ENCODE assay signal across 8 mouse cellular contexts in genomic region chr9:106475663-106476001, GRCm38 (mm10). TPM values are rescaled to one million over a fixed set of nuclear protein-coding genes. Genes with fewer than 3 reads are reported as not detected.
DNase-seq lines count a peak whose midpoint lies in the region; ATAC-seq lines count a peak whose summit lies in the region.

Gene Rrp9, plus strand, starts transcription at chr9:106475963.

- intact Hi-C loops in left cerebral cortex, postnatal 4 days (cut with DNase I), result no loop called here

- WGBS in forebrain, embryonic 15.5 days, result 88% methylated on average over 10 of the region's 10 CpGs
- WGBS in hindbrain, embryonic 10.5 days, result 90% methylated on average over 10 of the region's 10 CpGs

- no peaks in the 10 kb centered on the region for H3K36me3 ChIP-seq in forebrain, embryonic 15.5 days
- peaks cover 16% of the 10 kb centered on the region for H3K36me3 ChIP-seq in hindbrain, embryonic 10.5 days

- ATAC-seq in forebrain, embryonic 15.5 days (replicated peaks), result no peak
- ATAC-seq in monocyte, adult 5-6 weeks (replicated peaks; ENCODE audit: insufficient number of reproducible peaks, low FRiP score, low TSS enrichment, poor library complexity, severe bottlenecking), result no peak

- peaks cover 32% of the 10 kb centered on the region for H3K4me1 ChIP-seq in forebrain, embryonic 15.5 days
- peaks cover 80% of the 10 kb centered on the region for H3K4me1 ChIP-seq in hindbrain, embryonic 10.5 days (replicated peaks)

- peak within 1 kb of the TSS; percentile 19; the same call in 1 of the 2 replicates for H3K4me2 ChIP-seq in forebrain, embryonic 15.5 days (replicated peaks)

- H3K27me3 ChIP-seq in forebrain, embryonic 15.5 days, result no peaks in the 10 kb centered on the region
- peaks cover 14% of the 10 kb centered on the region; the same call in 1 of the 2 replicates for H3K27me3 ChIP-seq in hindbrain, embryonic 10.5 days (ENCODE audit: insufficient read depth, poor library complexity, severe bottlenecking)

- peak in 1 of 2 experiments; percentile 1 for DNase-seq in left cerebral cortex, adult 18-20 months (ENCODE audit: low spot score in 2 of 2)
- no peak for DNase-seq in left cerebral cortex, adult 11 months (ENCODE audit: low spot score)
- DNase-seq in adrenal gland, adult 8-10 months, result peak; percentile 23
- no peak for DNase-seq in hindbrain, embryonic 10.5 days (ENCODE audit: low spot score)
- DNase-seq in left cerebral cortex, postnatal 4 days, result peak; percentile 4
- DNase-seq in natural killer cell, adult 2 months (ENCODE audit: low spot score in 2 of 2), result no peak

- peak within 1 kb of the TSS; percentile 40; the same call in 1 of the 2 replicates for H3K27ac ChIP-seq in forebrain, embryonic 15.5 days (replicated peaks)
- peak within 1 kb of the TSS; percentile 80 for H3K27ac ChIP-seq in hindbrain, embryonic 10.5 days

- no peaks in the 10 kb centered on the region for H3K9me3 ChIP-seq in forebrain, embryonic 15.5 days
- no peaks in the 10 kb centered on the region for H3K9me3 ChIP-seq in hindbrain, embryonic 10.5 days

- peak within 1 kb of the TSS; percentile 67 for H3K4me3 ChIP-seq in forebrain, embryonic 15.5 days
- peak within 1 kb of the TSS; percentile 83 for H3K4me3 ChIP-seq in hindbrain, embryonic 10.5 days

- H3K9ac ChIP-seq in forebrain, embryonic 15.5 days (replicated peaks), result 0 out of 2 replicates have a peak within 1 kb of the TSS, but pooled peaks have one; percentile 1

RNA-seq across cellular contexts. Expression of gene Rrp9, which starts in this region (rescaled TPM):
- 10 to 100 TPM; 29.3 to 38.7 TPM for total RNA-seq in left cerebral cortex, adult 18-20 months (2021)
- 10 to 100 TPM; 34.2 to 53.4 (median 35.9) TPM for total RNA-seq in adrenal gland, adult 8-10 months (2022)
- 57.9 and 60.9 TPM in 2 replicates for polyA plus RNA-seq in forebrain, embryonic 15.5 days (2015; fragmentation: Nextera tagmentation; extraction: Ambion mirVana)
- polyA plus RNA-seq in hindbrain, embryonic 10.5 days (2016; fragmentation: Nextera tagmentation; extraction: Ambion mirVana), result 64.1 and 76.2 TPM in 2 replicates
- total RNA-seq in left cerebral cortex, postnatal 4 days (2021), result 10 to 100 TPM; 46.9 to 55.2 TPM
- 27.1 to 41.0 TPM (median 35.1 TPM) in 3 replicates for total RNA-seq in monocyte, adult 5-6 weeks (2017)

Comparison
In these comparisons a context has a peak if more than half of its experiments do, and no peak if none do; other contexts are left out.
1. DNase-seq: peak in adrenal gland, adult 8-10 months (single experiment) and left cerebral cortex, postnatal 4 days (single experiment); none in left cerebral cortex, adult 11 months (single experiment), hindbrain, embryonic 10.5 days (single experiment) and natural killer cell, adult 2 months (0 of 2).